Mouse (Mus musculus): ENCODE measurements around the gene Ikbkg.

- TF ChIP-seq POLR2A (IDR thresholded peaks at IDR 0.05; ENCODE audit: low read depth, low read length) (peak; percentile 51), CTCF (IDR thresholded peaks at IDR 0.05; ENCODE audit: extremely low read depth, insufficient read depth, insufficient read length, insufficient replicate concordance) (no peak)
Observed at GRCm38 (mm10) chrX:74372888-74373549, 20.1 kb upstream of the Ikbkg start, which contains the start of the genes Ubl4a and Slc10a3.
